Mouse (Mus musculus) monocyte, adult 2 months (primary cell): ENCODE measurements around the gene Epop.
"Not testable (repeated sequence)": the region's sequence is repeated elsewhere in the genome, so short reads cannot be mapped to it uniquely, and the experiment has no call there.

Experiments
- DNase-seq, 2 experiments: peaks; one replicate each; pipeline ENCODE4 v3.0.0; 2022; ENCODE audit warnings: low spot score in 2 of 2, low read depth in 1 of 2

Gene Epop

DNA sequence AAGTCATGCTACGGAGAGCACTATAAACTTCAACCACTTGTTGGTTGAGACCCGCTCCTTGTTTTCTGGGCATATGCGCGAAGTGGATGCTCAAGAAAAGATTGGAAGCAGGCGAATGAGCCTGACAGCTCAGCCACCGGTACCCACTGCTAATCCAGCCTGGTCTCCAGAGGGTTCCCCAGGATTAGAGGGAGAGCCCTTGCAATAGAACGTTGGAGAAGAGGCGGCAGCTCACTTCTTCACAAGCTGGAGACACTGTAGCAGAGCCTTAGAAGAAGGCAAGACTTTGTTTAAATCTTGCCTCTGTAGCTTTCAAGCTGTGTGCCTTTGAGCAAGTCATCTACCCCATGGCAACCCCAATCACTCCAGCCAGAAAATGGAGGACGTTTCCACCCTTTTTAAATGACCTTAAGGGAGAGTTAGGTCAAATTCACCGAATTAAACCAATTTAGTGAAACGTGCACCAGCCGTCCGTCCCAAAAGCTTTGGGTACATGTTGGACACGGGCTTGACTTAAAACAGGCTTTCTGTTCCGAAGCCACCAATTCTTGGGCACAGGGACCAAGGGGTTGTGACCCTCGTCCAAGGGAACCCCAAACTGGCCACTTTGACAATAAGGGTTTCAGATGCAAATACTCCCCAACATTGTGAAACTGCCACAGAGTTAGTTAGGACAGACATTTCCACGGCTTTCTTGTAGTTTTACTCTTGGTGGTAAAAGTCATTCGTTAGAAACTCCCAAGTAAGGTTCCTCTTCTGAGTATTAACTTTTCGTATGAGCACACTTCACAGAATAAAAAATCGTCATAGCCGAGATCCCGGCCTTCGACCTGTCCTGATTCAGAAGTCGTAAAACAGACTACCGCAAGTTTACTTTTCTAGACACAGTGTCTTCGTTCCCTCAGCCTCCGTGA, 31.5 kb upstream of the Epop start:
- peak in 1 of 2 experiments; percentile 29 for DNase-seq

DNA sequence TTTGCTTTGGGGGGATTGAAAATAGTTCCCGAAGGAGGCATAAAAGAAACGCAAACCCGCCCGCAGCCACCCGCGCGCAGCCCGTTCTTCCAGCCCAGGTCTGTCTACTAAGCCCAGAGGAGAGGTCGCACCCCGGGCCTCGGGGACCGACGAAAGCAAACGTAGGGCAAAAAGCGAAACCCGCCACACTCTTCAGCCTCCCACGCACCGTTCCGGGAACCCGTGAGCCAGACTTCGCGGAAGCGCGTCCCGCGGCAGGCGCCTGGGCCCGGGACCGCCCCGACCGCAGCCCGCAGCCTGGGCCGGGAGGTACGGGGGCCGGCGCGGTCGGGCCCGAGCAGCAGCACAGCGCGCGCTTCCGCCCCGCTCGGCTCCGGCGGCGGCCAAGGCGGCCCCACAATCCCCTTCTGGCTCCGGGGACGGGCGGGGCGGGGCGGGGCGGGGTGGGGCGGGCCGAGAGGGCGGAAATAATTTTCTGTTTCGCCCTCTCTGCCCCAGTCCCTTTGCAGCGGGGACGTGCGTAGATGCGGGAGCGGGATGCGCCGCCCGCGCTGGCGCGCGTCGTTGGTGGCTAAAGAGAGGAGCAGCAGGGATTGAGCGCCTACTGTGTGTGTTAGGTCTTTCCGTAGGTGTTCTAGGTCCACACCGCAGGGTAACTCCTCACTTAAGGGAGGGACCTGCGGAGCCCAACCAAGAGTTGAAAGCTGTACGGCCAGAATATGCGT, 30.6 kb upstream of the Epop start:
- peak in 1 of 2 experiments; percentile 68 for DNase-seq

DNA sequence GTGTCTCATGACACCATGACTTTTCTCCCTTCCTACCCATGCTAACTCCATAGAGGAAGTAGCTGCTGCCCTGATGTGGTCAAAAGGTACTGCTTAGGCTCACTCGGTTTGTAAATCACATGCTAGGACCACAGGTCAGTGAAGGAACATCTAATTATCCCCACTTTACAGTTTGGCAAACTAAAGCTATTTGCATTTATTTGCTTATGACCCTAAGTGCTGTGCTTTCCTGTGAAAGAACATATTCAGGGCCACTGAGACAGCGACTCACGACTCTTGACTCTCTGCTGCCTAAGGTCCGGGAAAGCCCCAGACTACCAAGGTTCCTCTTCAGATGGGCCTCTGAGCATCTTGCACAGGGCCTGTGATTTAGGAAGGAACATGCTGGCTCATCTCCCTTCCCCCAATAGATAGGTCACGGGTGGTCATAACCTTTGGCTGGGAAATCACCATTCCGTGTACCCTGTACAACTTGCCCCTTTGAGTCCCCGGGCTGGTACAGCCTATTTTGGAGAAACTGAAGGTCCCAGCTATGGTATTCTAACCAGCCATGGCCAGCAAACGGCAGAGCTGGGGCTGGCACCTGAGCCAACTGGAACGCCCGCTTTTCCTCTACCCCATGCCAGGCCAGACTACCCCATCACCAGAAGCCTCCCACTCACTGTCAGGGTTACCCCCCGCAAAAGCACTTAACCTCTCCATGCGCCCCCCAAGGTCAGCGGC, 29.9 kb upstream of the Epop start:
- peak; percentile 71 to 81 for DNase-seq

DNA sequence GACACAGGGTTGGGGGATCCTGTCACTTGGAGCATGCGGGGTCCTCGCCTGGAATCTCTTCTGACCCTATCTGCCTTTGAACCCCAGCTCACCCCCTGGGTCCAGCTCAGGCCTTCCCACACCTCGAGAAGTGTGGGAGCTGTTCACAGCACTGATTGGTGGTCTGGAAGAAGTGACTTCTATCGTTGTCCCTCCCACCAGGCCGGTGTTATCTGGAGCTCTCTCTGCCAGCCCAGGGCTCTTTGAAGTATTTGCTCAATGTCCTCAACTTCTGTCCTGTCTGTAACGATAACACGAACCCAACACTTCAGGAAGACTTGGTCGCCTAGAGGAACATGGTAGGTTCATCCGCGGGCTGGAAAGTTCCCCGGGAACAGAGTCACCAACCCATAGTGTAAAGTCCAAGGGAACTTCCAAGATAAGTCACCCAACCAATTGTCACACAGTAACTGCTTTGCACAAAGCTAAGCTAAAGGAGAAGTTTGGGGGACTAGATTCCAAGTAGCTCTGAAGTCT, 29.3 kb upstream of the Epop start:
- DNase-seq, result peak in 1 of 2 experiments; percentile 76

DNA sequence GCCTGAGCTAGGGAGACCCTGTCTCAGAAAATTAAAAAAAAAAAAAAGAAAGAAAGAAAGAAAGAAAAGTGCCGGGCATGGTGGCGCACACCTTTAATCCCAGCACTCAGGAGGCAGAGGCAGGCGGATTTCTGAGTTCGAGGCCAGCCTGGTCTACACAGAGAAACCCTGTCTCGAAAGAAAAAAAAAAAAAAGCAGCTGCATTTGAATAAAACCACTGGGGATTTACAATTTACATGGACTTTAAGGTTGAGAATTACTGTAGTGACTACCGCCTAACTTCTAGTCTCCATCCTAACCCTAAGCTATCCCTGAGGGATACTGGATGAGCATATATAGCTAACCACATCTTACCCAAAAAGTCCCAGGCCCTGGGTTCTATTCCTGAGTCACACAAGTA, 28.5 kb upstream of the Epop start:
- DNase-seq, result not testable (repeated sequence)

DNA sequence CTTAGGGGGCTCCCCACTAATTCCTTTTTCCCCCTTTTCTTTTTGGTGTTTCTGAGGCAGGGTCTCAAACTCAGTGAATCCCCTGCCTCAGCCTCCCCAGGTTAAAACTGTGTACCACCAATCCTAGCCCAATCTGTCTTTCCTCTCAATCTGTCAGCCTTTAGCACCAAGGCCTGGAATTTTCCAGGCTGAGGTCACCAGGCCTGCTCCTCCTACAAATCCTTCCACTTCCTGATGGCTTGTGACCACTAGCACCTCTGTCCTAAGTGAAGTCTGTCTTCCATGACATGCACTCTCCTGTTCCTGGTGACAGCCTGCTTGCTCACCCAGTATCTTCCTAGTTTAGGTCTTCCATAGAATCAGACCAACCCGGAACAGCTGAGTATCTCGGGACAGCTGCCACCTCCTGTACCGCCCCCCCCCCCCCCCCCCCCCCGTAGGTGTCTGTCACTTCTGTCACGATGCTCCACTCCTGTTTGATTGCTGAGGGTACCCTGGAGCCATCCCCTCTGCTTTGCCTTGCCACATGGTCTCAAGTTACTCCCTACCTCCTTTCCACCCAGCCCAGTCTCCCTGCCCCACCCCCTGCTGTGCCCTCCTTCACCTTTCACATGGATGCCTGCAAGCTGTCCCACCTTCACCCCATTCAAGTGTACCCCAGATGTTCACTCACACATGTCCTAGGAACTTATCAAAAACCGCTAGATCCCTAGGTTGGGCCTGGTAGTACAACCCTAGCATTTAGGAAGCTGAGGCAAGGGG, 27.9 kb upstream of the Epop start:
- no peak for DNase-seq

DNA sequence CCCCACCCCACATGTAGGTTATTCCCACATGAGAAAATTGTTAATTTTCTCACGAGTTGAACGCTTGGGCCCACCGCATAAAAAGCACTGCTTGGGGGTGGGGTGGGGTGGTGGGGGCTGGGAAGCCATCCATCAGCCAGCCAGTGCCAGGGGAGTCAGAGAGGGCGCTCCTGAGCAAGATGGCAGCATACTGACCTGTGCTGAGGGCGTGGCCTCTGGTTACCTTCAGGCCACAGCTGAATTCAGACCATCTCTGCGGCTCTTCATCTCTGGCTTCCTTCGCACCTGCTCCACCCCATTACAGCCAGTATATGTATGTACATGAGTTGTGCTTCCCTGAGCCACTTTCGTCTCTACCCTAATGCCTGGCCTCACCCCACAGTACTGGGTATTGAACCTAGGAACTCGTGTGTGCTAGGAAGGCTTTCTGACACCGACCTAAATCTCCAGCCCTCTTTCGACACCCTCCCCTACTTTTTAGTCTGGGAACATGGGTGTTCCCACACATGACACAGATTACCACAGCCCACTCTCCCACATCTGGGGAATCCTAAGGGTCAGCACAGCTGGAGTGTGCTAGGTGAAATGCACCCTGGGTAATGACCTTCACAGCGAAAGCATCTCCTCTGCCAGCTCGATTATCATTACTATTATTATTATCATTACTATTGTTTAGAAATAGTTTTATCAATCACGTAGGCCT, 26.9 kb upstream of the Epop start:
- DNase-seq, result no peak

DNA sequence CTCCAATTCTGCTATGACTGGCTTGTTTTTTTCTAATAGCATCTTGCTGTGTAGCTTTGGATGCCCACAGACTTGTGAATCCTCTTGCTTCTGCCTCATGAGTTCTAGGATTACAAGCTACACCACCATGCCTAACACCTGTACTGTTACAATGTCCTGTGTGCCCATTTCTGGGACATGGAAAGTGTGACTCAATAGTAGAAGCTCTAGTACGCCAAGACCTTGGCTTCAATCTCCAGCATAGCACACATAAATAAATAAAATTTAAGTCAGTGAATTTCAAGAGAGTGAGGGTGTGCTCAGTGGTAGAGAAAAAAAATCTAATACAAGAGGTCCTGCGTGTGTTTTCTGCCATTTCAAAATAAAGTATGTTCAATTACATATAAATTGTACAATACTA, 24.7 kb upstream of the Epop start:
- no peak for DNase-seq

DNA sequence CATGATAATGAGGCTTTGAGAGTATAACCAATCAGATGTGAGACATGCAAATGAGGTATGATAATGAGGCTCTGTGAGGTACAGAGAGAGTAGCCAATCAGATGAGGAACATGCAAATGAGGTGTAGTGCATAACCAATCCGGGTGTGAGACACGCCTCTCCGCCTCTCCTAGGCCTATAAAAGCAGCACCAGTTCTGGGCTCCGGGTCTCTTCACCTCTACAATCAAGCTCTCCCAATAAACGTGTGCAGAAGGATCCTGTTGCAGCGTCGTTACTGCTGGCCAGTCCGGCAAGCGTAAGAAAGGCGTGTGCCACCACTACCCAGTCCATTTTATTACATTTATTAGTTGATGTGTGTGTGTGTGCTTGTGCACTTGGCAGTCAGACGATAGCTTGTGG, 23.9 kb upstream of the Epop start:
- DNase-seq, result not testable (repeated sequence)

DNA sequence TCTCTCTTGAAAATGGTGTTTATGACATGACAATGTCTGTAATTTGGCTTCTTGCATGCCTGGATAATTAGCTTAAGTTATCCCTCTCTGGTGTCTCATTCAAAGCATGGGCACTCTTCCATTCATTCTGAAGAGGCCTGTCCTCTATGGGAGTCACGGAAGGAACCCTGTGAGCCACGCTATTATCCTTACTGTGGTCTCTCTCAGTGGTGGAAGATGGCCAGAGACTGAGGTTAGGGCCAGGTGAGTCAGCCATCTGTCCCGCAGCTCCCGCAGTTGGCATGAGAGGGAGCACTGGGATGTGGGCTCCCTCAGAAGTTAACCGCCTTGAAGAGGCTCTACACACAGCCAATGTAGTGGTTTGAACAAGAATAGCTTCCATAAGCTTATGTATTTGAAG, 20.8 kb upstream of the Epop start:
- no peak for DNase-seq

DNA sequence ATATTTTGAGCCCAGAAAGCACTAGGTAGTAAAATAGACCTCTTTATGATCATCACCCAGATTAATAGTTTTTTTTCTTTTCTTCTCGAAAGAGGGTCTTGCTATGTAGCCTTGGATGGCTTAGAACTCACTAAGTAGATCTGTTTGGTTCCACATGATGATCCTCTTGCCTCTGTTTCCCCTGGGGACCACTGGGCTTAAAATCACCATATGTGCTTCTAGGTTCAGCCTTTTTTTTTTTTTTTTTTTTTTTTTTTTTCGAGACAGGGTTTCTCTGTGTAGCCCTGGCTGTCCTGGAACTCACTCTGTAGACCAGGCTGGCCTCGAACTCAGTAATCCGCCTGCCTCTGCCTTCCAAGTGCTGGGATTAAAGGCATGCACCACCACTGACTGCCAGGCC, 19.0 kb upstream of the Epop start:
- DNase-seq, result not testable (repeated sequence)

DNA sequence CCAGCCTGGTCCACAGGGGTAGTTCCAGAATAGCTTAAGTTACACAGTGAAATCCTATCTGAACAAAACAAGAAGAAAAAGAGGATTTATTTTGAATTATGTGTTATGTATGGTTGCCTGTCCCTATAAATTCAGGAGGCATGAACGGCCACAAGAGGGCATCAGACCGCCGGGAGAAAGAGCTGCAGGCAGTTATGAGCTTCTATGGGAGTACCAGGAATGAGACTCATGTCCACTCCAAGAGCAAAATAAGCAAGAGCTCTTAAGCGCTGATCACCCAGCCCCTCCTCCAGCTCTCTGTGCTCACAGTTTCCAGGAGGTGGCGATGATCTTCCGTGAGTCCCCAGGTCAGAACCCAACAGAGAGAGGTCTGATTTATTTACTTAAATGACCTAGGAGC, 15.3 kb upstream of the Epop start:
- DNase-seq, result peak in 1 of 2 experiments; percentile 64

DNA sequence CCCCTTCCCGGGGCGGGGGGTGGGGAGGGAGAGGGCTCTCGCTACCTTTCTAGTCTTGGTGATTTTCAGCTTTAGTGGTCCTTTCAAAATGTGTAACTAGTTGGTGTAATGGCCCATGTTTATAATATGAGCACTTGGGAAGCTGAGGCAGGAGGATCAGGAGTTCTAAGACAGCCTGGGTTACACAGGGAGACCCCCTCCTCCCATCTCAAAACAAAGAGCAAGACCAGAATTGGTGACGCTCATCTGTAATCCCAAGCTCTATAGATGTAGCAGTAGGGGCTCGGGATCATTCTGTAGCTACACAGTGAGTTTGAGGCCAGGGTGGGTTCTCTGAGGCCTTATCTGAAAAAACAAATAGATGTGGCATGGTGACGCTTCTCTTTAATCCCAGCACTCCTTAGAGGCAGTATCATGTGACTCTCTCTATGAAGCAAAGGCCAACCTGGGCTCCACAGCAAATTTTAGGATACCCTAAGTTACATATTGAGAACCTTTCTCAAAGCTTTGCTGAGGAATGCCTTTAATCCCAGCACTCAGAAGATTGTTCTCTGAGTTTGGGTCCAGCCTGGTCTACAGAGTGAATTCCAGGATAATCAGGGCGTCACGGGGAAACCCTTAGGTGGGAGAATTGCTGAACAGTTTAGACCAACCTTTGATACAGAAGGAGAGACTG, 14.0 kb upstream of the Epop start:
- DNase-seq, result no peak

DNA sequence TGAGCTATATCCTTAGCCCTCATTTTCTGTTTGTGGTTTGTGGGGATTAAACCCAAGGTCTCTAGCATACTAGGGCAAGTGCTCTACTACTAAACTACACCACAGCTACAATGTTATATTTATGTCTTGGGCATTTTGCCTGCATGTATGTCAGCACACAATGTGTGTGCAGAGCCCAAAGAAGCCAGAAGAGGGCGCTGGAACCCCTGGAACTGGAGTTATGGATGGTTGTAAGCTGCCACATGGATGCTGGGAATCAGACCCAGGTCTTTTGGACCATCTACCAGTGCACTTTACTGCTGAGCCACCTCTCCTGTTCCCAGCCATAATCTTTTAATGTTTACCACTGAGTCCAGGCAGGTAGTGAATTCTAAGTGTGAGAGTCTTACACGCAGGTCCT, 13.2 kb upstream of the Epop start:
- no peak for DNase-seq

DNA sequence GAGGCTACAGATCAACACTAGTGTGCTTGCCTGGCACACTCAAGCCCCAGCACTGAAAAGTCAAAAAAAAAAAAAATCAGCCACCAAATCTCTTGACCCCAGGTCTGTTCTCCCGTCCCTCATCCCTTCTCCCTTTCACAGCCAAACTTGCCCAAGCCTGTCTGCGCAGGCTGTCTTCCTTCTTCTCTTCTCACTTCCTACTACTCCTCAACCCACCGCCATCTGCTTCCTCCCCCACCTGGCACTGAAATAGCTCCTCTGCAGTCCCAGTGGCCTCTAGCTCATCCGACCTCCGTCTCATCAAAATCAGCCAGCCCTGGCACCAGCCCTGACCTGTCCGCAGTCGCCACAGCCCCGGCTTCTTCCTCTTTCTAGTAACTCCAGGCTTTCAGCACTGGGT, 12.2 kb upstream of the Epop start:
- DNase-seq, result no peak

DNA sequence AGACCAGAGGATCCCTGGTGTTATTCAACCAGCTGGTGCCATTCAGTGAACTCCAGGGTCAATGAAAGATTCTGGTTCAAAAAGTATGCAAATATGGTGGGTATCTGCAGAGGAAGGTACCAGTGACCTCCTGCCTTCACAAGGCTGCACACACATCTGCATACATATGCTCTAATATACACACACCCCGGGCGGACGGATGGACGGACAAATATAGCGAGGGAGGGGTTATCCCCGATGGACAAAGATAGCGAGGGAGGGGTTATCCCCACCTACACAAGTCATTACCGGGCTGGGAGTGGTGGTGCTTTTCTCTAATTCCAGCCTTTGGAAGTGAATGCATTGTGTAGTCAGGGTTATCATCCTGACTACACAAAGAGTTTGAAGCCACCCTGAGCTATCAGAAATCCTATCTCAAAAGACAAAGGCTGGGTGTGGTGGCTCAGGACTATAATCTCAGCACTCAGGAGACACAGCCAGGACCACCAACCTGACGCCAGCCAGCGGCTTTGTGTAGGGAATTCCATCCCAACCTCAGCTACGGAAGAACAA, 6.0 kb upstream of the Epop start:
- DNase-seq, result no peak

DNA sequence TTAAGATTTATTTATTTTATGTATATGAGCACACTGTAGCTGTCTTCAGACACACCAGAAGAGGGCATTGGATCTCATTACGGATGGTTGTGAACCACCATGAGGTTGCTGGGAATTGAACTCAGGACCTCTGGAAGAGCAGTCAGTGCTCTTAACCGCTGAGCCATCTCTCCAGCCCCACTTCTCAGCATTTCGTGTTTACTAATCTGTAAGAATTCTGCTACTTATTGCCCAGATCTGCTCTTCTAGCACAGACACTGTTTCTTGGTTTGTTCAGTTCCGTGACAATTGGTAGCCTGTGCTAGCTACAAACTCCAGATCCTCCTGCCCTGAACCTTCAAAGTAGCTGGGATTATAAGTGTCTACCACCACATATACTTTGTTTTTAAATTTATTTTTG, 2.9 kb upstream of the Epop start:
- not testable (repeated sequence) for DNase-seq

DNA sequence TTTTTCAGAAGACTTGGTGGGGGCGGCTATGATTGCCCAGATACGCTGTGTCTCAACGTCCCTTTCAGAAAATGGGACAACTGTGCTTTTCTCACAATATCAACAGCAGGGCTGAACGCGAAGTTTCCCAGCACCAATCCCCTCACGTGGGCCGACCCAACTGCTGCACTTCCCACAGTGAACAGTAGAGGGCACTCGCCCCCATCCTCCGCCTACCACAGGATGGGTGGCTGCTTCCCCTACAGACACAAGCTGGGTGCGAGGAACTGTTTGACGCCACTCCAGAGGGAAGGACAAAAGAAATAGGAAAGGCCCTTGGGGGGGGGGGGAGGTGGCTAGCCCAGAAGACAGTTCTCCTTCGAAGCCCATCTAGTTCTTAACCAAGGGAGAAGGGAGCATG, 2.4 kb upstream of the Epop start:
- DNase-seq, result peak; percentile 51 to 85

DNA sequence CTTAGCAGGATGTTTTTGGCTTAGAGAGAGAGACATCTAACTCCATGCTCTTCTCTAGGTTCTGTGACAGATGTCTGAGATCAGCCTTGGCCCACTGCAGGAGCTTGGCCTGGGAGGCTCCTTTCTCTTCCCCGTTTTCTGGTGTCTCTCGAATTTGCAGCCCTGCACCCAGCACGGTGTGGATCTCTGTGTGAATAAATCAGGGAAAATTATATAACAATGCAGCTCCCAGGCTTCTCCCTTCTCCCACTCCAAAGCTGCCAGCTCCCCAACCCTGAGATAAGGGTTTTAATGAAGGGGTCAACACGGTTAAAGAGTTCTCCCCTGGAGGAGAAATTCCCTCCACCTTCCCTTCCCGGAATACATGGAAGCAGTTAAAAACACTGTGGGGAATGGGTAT, 2.0 kb upstream of the Epop start:
- no peak for DNase-seq
